Mouse (Mus musculus): ENCODE results near the gene Ptges2. TPM values are rescaled to one million over a fixed set of nuclear protein-coding genes. Genes with fewer than 3 reads are reported as not detected.

Gene Ptges2
- polyA plus RNA-seq, 1 experiment from 2014 or later, result 28.6 TPM

DNA sequence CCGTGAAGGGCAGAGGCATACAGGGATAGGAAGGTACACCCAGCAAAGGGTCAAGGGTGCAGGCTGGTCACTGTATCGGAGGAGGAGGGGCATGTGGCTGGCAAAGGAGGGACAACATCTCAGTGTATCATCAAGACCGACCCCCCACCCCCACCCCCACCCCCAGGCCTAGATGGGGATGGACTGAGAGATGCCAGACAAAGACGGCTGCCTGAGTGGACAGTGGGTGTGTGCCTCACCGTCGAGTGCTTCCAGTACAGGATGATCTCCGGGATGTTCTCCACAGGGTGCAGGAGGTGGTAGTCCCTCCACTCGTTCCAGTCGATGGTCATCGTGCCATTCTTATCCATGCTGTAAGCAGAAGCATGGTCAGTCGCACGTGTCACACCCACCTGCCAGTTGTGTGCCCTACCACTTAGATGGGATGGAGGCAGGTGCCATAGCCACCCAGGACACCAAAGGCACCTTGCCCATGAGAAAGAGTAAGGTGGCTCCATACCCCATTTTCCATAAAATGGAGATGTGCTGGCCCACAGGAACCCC, 24.4 kb downstream of the Ptges2 start:
- no peak overlapping the region for H3K9ac ChIP-seq (replicated peaks)
- H3K4me1 ChIP-seq, result peaks cover 22% of the 10 kb centered on the region
- no peak overlapping the region for H3K27ac ChIP-seq (replicated peaks)
- no peak overlapping the region for H3K4me3 ChIP-seq
- no peak for ATAC-seq (ENCODE audit: low FRiP score, low read depth)
- H3K36me3 ChIP-seq, result peaks cover 65% of the 10 kb centered on the region
- WGBS, result 92% methylated on average over 12 of the region's 12 CpGs
- no peaks in the 10 kb centered on the region for H3K27me3 ChIP-seq
- no peaks in the 10 kb centered on the region for H3K9me3 ChIP-seq
- H3K4me2 ChIP-seq (replicated peaks), result no peak overlapping the region

DNA sequence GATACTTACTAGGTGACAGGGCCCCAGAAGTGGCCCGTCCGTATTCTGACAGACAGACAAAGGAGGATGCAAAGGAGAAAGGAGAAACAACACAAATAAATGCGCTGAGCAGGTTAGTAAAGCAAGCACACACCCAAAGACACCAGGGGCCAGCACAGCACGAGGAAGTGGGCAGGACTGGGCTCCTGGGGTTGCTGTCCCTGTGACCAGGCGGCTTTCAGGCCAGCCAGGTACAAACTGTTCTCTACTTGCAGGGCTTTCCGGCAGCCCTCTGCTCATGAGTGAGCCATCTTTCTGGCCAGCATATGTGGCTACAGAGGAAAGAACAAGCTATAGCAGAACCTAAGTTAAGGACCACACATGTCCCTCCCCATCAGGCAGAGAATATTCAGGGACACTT, 25.0 kb downstream of the Ptges2 start:
- Histone ChIP-seq H3K27me3 (no peaks in the 10 kb centered on the region), H3K4me1 (peaks cover 27% of the 10 kb centered on the region), H3K9me3 (no peaks in the 10 kb centered on the region), H3K36me3 (peaks cover 60% of the 10 kb centered on the region), H3K9ac (replicated peaks) (no peak overlapping the region), H3K4me3 (no peak overlapping the region), H3K27ac (replicated peaks) (no peak overlapping the region), H3K4me2 (replicated peaks) (no peak overlapping the region)
- WGBS, result 85% methylated on average over 6 of the region's 6 CpGs
- no peak for ATAC-seq (ENCODE audit: low FRiP score, low read depth)

DNA sequence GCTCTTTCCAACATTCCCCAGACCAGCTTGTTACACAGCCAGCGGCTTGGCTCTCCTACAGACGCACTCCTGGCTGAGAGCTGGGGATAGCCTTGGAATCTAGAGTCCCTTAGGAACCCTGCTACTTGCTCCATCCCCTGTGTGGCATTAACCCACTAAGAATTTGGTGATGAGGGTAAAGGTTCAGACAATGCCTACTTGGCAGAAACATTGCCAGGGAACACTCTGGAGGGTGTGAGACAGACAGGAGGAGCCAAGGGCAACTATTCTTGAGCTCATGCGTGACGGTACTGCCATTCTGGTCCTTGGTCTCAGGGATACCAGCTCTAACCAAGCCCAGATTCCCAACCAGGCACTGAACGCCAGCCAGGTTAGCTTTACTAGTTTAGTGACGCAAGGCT, 26.2 kb downstream of the Ptges2 start:
- Histone ChIP-seq H3K9ac (replicated peaks) (no peak overlapping the region), H3K9me3 (no peaks in the 10 kb centered on the region), H3K4me3 (no peak overlapping the region), H3K27me3 (no peaks in the 10 kb centered on the region), H3K4me1 (peaks cover 27% of the 10 kb centered on the region), H3K36me3 (peaks cover 53% of the 10 kb centered on the region), H3K27ac (replicated peaks) (no peak overlapping the region), H3K4me2 (replicated peaks) (no peak overlapping the region)
- WGBS, result 98% methylated on average over 6 of the region's 6 CpGs
- no peak for ATAC-seq (ENCODE audit: low FRiP score, low read depth)

DNA sequence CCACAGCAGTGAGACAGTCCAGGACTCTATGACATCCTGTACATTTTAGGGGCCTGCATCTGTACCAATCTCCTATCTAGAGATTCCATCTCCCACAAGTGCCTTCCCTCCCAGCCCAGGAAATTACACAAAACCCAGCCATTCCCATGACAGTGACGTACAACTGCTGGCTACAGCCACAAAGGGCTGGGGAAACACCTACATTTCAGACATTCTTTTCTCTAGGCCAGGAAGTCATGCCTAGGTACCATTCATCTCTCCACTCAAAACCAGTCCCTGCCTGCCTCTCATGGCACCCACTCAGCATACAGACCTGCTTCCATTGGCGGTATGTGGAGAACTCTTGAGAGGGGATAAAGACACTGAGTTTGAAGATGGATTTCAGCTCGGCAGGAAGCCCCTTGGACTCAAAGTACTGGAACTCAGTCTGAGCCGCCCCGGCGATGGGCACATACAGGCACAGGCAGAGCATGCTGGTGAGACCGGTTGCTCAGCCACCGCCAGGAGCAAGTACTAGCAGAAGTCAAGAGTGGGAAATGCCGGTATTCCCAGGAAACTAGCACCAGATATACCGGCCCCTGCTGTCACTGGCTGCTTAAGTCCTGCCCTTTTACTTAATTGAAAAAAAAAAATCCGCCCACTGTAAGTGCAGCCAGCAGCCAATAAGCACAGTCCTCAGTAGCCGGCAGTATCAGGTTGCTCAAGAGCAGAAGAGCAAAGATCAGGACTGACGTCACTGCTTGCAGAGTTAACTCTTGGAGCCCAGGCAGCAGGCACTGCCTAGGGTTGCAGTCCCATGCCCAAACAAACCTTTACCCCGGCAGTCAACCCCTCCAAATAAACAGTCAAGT, 28.0 kb downstream of the Ptges2 start:
- peak; percentile 81 for ATAC-seq (ENCODE audit: low FRiP score, low read depth)
- no peaks in the 10 kb centered on the region for H3K9me3 ChIP-seq
- H3K4me1 ChIP-seq, result peaks cover 41% of the 10 kb centered on the region
- peak overlapping the region; percentile 49 for H3K9ac ChIP-seq (replicated peaks)
- peaks cover 35% of the 10 kb centered on the region for H3K36me3 ChIP-seq
- no peaks in the 10 kb centered on the region for H3K27me3 ChIP-seq
- peak overlapping the region; percentile 79 for H3K27ac ChIP-seq (replicated peaks)
- H3K4me3 ChIP-seq, result peak overlapping the region; percentile 39
- H3K4me2 ChIP-seq (replicated peaks), result peak overlapping the region; percentile 67
- 3% methylated on average over 14 of the region's 14 CpGs for WGBS

DNA sequence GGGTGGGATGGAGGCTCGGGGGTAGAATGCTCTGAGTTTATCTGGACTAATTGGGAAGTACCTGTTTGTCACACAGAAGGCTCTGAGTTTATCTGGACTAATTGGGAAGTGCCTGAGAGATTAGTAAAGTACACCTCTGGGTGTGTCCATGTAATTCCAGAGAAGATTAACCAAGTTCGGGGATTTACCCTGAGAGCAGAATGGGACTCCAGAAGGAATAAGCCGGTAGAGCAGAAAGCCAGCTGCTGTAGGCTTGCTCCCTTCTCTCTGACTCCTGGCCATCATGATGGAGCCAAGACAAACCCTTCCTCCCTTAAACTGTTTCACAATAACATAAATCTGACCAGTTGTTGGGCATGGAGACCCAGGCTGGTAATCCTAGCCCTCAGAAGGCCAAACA, 29.1 kb downstream of the Ptges2 start:
- H3K9me3 ChIP-seq, result no peaks in the 10 kb centered on the region
- peaks cover 24% of the 10 kb centered on the region for H3K36me3 ChIP-seq
- 28% methylated on average over 3 of the region's 3 CpGs for WGBS
- H3K9ac ChIP-seq (replicated peaks), result no peak overlapping the region
- no peak for ATAC-seq (ENCODE audit: low FRiP score, low read depth)
- peak overlapping the region; percentile 79 for H3K27ac ChIP-seq (replicated peaks)
- peaks cover 52% of the 10 kb centered on the region for H3K4me1 ChIP-seq
- no peaks in the 10 kb centered on the region for H3K27me3 ChIP-seq
- no peak overlapping the region for H3K4me2 ChIP-seq (replicated peaks)
- H3K4me3 ChIP-seq, result no peak overlapping the region

DNA sequence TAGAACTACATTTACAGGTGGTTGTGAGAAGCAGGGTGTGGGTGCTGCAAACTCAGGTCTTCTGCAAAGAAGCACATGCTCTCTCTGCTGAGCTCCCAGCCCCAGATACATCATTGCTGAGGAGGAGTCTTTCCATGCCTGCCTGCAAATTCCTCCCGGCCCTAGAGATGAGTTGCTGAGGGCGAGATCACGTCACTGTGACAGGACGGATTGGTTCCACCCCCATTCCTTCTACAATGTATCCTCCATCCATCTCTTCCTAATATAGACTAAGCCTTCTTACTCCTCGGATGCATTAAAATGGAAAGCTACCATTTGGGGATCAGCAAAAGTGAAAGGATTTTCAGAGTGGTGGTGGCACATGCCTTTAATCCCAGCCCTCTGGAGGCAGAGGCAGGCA, 29.9 kb downstream of the Ptges2 start:
- Histone ChIP-seq H3K27me3 (no peaks in the 10 kb centered on the region), H3K36me3 (peaks cover 16% of the 10 kb centered on the region), H3K27ac (replicated peaks) (no peak overlapping the region), H3K9me3 (no peaks in the 10 kb centered on the region), H3K4me2 (replicated peaks) (no peak overlapping the region), H3K9ac (replicated peaks) (no peak overlapping the region), H3K4me3 (no peak overlapping the region), H3K4me1 (peaks cover 60% of the 10 kb centered on the region)
- 73% methylated on average over 5 of the region's 5 CpGs for WGBS
- no peak for ATAC-seq (ENCODE audit: low FRiP score, low read depth)

DNA sequence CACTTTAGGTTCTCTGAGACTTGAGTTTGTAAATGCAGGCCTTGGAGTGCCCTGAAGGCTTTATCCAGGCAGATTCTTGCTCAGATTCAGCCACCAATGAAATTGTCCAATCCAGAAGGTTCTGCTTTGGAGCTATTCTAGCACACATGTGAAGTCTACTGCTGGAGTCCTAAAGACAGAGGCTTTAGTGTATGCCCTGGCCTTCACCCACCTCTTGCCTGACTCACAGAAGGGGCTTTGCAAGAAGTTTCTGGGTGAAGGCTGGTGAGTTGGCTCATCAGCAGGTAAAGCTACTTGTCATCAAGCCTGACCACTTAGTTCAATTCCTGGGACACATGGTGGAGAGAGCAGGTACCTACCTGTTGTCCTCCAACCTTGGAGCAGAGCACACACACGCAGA, 30.4 kb downstream of the Ptges2 start:
- Histone ChIP-seq H3K9ac (replicated peaks) (no peak overlapping the region), H3K4me3 (no peak overlapping the region), H3K27me3 (no peaks in the 10 kb centered on the region), H3K4me2 (replicated peaks) (no peak overlapping the region), H3K27ac (replicated peaks) (no peak overlapping the region), H3K9me3 (no peaks in the 10 kb centered on the region), H3K36me3 (0 out of 2 replicates have a peak, but pooled peaks cover 11% of the 10 kb centered on the region), H3K4me1 (peaks cover 63% of the 10 kb centered on the region)
- WGBS, result 100% methylated on average over 1 of the region's 1 CpGs
- ATAC-seq (ENCODE audit: low FRiP score, low read depth), result no peak

DNA sequence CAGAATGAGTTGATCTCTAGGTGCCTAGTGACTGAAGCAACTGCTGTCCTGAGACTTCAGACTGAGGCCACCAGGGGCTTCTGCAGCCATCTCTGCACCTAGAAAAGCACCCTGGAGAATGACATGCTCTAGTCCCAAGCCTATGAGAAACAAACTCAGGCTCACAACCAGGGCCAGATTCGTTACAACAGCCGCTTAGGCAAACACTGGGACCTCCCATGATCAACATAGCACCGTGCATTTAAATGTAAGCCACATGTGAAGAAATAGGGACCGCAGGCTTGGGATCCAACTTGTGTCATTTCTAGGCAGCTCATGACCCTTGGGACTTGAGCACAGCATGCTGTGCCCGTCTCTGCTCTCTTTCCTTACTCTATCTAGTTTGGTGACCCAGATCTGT, 32.0 kb downstream of the Ptges2 start:
- Histone ChIP-seq H3K4me3 (no peak overlapping the region), H3K27me3 (no peaks in the 10 kb centered on the region), H3K36me3 (0 out of 2 replicates have a peak, but pooled peaks cover 6% of the 10 kb centered on the region), H3K9me3 (no peaks in the 10 kb centered on the region), H3K4me2 (replicated peaks) (peak overlapping the region; percentile 70), H3K9ac (replicated peaks) (no peak overlapping the region), H3K4me1 (peaks cover 69% of the 10 kb centered on the region), H3K27ac (replicated peaks) (peak overlapping the region; percentile 73; the same call in 1 of the 2 replicates)
- ATAC-seq (ENCODE audit: low FRiP score, low read depth), result no peak
- 73% methylated on average over 5 of the region's 5 CpGs for WGBS

DNA sequence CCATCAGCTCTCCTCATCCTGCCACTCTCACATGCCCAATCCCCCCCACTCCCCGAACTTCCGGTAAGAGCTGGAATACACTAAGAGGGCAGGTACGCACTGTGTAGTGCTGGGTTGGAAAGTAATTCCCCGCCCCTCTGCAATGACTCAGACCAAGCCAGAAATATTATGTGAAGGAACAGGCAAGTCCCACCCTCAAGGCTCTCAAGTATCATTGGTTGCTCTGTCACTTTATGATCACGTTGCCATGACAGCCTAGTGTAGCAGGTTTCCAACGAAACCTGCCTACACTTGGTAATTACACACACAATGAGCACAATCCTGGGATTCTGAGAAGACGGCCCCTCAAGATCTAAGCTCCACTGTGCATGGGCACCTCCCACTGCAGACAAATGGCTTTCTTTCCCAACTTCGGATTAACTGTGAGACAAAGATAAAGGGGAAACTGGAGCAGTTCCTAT, 32.6 kb downstream of the Ptges2 start:
- Histone ChIP-seq H3K4me1 (peaks cover 66% of the 10 kb centered on the region), H3K4me3 (peak overlapping the region; percentile 21), H3K27me3 (no peaks in the 10 kb centered on the region), H3K9me3 (no peaks in the 10 kb centered on the region), H3K36me3 (0 out of 2 replicates have a peak, but pooled peaks cover 6% of the 10 kb centered on the region), H3K27ac (replicated peaks) (peak overlapping the region; percentile 73), H3K4me2 (replicated peaks) (peak overlapping the region; percentile 70), H3K9ac (replicated peaks) (peak overlapping the region; percentile 32; the same call in 1 of the 2 replicates)
- WGBS, result 51% methylated on average over 8 of the region's 8 CpGs
- 0 out of 2 replicates have a peak, but pooled peaks have one; percentile 38 for ATAC-seq (ENCODE audit: low FRiP score, low read depth)

DNA sequence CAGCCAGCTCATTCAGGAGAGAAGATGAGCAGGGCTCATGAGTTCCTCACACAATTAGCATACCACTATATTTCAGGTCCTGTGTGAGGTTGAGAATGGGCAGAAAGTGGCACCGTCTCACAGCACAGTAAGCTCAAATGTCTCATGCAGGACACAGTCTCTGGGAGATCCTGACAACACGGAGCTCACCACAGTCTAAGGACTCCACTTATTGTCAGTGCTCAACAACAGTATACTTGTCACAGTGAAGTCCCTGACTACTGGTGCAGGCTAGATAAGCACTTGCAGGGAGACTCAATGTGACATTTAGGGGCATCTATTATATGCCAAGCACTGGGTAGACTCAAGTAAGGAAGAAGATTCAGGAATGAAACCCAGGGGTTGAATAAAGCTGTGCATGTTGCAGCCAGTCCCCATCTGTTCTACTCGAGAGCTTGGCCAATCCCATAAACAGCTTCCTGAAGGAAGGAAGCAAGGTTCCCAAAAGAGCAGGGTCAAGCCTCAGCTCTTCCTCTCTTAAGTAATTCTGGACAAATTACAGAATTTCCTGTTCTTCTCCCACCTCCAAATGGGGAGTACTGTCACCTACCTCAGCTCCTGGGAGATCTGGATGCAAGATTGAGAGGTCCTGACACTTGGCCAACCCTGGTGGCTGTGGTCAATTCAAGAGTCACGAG, 33.7 kb downstream of the Ptges2 start:
- Histone ChIP-seq H3K4me1 (peaks cover 55% of the 10 kb centered on the region), H3K36me3 (0 out of 2 replicates have a peak, but pooled peaks cover 6% of the 10 kb centered on the region), H3K27me3 (no peaks in the 10 kb centered on the region), H3K27ac (replicated peaks) (peak overlapping the region; percentile 73; the same call in 1 of the 2 replicates), H3K4me3 (peak overlapping the region; percentile 21), H3K4me2 (replicated peaks) (peak overlapping the region; percentile 70), H3K9ac (replicated peaks) (0 out of 2 replicates have a peak overlapping the region, but pooled peaks have one; percentile 32), H3K9me3 (no peaks in the 10 kb centered on the region)
- 70% methylated on average over 4 of the region's 4 CpGs for WGBS
- ATAC-seq (ENCODE audit: low FRiP score, low read depth), result no peak

DNA sequence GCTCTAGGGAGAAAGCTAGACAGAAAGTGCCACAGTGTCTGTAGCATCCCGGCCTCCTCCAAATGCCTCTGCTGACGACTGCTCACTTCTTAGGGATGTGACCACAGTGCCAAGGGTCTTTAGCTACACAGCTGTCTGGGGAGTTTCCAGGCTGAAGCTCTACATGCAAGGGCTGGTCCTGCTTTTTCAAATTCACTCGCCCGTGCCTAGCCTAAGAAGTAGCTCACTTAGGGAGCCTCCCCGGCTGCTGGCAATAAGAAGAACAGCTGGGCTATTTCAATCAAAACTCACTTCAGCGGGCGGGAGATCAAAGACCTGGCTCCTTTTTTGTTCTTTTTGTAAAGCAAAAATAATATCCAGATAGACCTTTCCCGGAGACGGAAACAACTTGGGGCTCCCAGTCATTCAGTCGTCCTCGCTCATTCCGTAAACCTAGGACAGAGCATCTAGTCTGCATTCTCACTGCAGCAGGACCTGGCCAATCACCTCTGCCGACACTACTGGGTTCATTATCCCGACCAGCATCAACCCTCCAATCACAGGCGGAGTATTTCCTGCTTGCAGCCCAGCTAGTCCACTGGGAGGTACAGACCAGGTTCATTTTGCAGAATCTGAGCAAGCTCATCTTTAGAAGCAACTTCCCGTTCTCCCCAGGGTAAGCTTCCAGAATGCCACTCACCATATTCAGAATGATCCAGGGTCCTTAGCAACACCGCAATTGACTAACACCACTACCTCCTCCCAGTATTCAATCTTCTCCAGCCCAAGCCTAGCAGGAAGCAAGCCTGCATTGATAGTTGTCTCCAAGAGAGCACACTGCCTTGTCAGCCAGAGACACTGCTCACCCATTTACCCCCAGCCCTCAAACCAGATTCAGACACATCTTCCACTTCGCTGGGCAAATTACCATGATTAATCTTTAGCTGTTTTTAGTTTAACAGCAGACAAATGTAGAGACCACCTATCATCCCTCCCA, 35.3 kb downstream of the Ptges2 start:
- peak overlapping the region; percentile 89 for H3K27ac ChIP-seq (replicated peaks)
- peaks cover 46% of the 10 kb centered on the region for H3K4me1 ChIP-seq
- peak overlapping the region; percentile 66 for H3K9ac ChIP-seq (replicated peaks)
- WGBS, result 7% methylated on average over 18 of the region's 18 CpGs
- peak overlapping the region; percentile 53 for H3K4me3 ChIP-seq
- no peaks in the 10 kb centered on the region for H3K27me3 ChIP-seq
- peak; percentile 97 for ATAC-seq (ENCODE audit: low FRiP score, low read depth)
- H3K36me3 ChIP-seq, result 0 out of 2 replicates have a peak, but pooled peaks cover 6% of the 10 kb centered on the region
- no peaks in the 10 kb centered on the region for H3K9me3 ChIP-seq
- H3K4me2 ChIP-seq (replicated peaks), result peak overlapping the region; percentile 70

Data from midbrain, embryonic 12.5 days (tissue).